Mouse (Mus musculus) liver, embryonic 14.5 days (tissue): ENCODE results near the gene B3galt4.

Experiments
- CTCF ChIP-seq: IDR thresholded peaks from 2 replicates; pipeline ENCODE4 v1.5.1; 2016; ENCODE audit warnings: antibody characterized with exemption, low read depth, control low read depth
- EP300 ChIP-seq: IDR thresholded peaks from 2 replicates; pipeline ENCODE4 v1.6.1; 2016; ENCODE audit warnings: antibody characterized with exemption, low read depth

DNA sequence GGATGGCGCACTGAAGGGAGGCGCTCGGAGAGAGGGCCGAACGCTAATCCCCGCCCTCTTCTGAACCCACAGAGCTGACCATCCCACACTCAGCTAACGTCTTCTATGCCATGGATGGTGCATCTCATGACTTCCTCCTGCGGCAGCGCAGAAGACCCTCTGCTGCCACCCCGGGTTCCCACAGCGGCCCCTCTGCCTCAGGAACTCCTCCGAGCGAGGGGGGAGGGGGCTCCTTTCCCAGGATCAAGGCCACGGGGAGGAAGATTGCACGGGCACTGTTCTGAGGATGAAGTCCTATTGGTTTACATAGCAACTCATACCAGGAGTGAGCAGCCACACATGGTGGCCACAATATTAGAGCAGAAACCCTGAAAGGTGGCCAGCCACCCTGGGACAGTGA lies 14.3 kb downstream of the B3galt4 start:
- no peak for TF ChIP-seq CTCF
- TF ChIP-seq EP300: no peak
